Mouse (Mus musculus): ENCODE measurements at regions not wholly inside any gene's neighbourhood (a gene's known extent, or its start where the extent isn't known, plus 50 kb on each side); places are given as distances from the start of the nearest gene placed in this dataset.
"Not testable (repeated sequence)": the region's sequence is repeated elsewhere in the genome, so short reads cannot be mapped to it uniquely, and the experiment has no call there.

- DNase-seq, result no peak
Measured at GRCm38 (mm10) chr1:194435060-194435459, 183.0 kb upstream of the Plxna2 start.

- no peak for DNase-seq
Measured at GRCm38 (mm10) chr1:194428586-194428985, 189.4 kb upstream of the Plxna2 start.

- no peak for DNase-seq
Measured at GRCm38 (mm10) chr1:194426293-194426692, 191.7 kb upstream of the Plxna2 start.

GRCm38 (mm10) chr1:194424201-194424600 lies 193.8 kb upstream of the Plxna2 start:
- no peak for DNase-seq

DNA sequence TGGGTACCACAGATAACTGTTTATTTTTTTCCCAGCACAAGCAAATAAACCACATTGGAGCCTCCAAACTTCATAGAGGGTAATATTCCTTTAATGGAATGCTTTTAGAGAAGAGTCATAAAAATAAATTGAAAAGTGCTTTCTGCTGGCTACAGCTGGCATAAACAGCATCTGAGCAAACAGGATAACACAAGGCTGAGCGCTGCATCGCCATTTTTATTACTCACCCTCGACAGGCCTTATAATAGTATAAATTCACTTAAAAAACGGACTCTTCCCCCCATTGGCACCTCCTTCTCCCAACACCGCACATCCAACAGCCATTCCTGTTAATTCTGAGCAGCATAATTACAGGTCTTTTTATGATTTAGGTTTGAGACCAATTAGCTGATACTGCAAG lies 205.8 kb upstream of the Plxna2 start:
- no peak for DNase-seq

DNA sequence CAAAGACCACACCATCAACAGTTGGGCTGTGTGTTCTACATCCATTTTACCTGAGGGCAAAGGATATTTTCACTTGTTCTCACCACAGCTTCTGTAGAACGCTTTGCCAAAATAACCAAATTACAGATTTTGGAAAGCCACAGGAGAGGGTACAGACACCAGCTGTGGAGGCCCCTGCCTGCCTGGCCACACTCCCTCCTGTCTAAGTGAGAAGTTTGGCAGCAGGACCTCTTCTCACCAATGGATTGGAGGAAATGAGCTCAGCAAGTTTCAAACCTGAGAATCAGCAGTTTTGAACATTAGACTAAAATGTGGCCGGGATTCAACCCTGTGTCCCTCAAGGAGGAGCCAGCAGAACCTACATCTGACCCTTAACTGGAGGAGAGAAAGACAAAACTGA lies 206.2 kb upstream of the Plxna2 start:
- DNase-seq, result no peak

DNA sequence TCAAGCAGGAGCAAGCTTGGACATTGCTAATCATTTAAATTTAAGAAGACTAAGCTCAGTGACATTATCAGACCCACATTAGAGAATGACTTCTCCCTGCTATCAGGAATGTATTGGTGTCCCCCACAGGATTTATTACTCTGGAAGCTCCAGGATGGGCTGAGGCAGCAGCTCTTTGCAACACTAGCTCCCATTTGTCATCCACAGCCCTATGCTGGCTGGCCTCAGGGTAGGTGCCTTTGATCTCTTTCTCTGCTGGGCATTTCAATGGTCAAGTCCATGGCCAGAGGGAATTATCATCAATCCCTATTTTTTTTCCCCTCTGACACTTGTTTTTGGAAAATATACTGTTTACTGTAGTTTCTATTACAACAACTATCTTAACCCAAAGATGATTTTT lies 218.7 kb upstream of the Plxna2 start:
- peak; percentile 46 for DNase-seq

- no peak for DNase-seq
Measured at GRCm38 (mm10) chr1:194396754-194397460, 221.1 kb upstream of the Plxna2 start.

DNA sequence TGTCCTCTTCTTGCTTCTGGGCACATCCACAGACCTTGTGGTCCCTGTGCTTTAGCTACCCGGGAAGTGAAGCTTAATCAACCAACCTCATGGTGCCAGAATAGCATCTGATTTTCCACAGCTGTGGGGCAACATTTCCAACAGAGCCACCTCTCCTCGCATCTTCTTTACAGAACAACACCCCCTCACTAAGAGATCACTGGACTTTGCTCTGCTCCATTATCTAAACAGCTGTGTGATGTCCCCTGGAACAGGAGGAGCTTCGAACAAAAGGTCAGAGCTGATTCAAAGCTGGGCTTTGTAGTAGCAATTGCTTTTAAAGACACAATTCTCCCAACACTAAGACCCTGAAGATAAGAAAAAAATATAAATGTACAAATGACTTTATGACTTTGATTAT lies 224.3 kb upstream of the Plxna2 start:
- DNase-seq, result no peak

GRCm38 (mm10) chr1:194390202-194390601 lies 227.8 kb upstream of the Plxna2 start:
- DNase-seq, result no peak

DNA sequence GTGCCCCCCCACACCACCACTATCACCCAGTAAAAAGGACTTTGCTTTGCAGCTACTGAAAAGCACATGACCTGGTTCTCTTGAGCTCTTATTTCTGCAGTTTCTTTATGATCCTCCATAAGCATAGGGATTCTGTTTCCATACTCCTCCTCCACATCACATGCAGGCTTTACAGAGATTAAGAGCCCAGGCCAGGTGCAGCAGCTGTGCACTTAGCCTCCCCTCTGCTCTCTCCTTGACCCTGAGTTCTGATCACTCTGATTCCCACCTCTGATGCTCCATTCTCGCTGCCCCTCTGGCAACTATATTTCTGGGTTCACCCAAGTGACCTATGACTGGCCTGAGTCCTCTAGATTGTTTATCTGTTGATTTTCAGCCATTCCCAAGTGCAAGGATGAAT lies 239.9 kb upstream of the Plxna2 start:
- no peak for DNase-seq

DNA sequence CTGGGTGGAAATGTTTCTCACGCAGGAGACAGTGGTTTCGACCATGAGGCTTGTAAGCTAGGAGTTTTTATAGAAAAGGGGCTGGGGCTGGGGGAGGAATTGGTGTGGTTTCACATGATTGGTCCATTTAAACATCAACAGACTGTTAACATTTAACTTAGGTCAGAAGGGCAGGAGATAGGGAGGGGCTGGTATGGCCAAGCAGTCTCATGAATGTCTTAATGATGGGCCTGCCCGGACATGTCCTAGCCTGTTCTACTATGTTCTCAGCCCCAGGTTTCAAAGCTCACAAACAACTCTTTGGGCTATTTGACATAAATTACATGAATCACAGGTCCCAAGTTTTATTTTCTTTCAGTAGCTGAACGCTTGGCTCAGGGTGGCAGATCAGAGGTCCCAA lies 244.5 kb upstream of the Plxna2 start:
- not testable (repeated sequence) for DNase-seq

- DNase-seq, result no peak
Measured at GRCm38 (mm10) chr1:194363917-194364316, 254.1 kb upstream of the Plxna2 start.

GRCm38 (mm10) chr1:194363129-194363768 lies 254.8 kb upstream of the Plxna2 start:
- no peak for DNase-seq

DNA sequence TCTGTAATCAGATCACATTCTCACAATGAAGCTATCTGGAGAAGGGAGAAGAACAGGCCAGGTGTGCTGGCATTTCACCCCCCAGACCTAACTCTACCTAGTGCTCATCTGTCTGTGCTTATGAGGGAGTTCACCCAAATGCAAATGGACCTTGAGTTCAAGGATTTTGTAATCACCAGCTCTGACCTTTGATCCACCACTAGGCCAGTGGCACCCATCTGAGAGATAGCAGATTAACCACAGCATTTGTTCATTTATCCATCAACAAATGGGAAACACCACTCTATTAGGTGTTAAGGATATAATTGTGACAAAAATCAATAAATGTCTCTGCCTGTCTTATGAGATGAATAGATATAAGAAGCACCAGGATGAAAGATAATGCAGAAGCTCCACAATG lies 255.7 kb upstream of the Plxna2 start:
- no peak for DNase-seq

DNA sequence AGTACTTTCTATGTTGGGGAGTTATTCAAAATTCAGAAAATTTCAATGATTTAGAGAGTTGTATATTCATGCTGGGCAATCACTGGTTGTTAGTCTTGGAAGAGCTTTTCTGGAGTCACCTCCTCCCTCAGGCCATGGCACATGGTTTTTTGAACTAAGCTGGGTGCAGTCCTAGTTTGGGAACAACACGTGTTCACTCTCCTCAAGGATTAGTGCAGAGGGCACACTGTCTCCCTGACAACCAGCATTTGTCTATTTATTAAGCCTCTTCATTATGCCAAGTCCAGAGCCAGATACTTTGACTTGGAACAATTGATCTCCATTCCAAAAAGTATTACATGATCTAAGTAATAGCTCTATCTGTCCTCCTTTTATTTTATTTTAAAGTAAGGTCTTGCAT lies 256.7 kb upstream of the Plxna2 start:
- no peak for DNase-seq

DNA sequence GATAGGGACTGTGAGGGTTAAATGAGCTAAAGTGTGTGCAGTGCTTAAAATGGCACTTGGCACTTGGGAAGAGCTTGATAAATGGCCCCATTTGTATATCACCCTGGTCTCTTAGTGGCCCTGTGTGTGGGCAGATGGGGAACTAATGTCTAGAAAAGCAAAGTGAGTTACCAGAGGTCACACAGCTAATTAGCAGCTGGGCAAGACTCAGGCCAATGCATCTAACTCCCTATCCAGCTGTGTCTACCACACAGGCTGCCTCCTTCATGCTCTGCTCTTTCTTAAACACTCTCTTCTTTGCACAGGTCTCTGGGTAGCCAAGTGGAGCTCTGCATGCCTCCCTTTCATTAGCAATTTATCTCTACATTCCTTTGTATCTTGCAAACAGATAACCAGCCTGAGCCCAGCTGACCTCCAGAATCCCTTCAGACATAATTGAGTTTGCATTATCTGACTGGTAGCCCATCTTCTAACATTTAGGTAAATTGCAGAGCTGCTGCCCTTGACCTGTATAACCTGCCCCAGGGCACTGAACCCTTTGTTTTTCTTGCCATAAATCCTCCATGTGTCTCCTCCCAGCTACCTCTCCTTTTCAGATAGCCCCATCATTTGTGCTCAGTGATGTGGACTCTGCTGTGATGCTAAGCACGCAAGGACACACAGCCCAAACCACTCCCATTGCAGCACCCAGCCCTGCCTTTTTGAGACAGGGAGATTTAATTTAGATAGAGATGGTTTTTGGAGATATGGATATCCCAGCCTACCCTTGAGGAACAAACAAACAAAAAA lies 263.5 kb upstream of the Plxna2 start:
- DNase-seq, result no peak

DNA sequence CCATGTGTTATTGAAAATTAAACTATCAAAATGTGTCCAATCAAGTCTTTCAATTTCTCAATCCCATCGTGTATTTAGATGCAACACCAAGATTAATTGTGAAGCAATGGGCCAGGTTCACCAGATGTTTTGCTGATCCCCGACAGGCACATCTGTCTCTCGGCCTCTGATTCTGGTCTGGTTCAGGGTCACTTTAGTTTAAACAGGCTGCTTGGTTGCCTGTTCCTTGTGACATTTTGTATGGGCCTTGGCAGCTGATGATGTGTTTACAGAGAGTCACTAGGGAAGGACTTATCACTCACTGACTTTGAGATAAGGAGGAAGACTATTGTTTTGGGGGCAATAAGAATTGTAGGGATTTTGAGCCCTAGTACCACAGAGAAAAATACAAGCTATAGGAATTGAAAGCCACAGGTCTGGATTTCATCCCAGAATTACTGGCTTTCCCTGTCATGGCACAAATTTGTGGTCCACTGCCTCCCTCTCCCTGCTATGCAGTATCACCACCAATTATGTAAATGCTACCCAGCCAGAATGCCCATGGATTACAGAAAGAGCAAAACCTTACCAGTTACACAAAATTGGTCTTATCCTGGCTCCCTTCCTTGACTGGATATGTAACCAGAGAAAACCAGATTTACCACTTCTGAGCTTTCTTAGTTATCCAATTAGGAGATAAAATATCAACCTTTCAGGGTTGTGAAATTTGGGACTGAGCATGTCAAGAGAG lies 272.5 kb upstream of the Plxna2 start:
- DNase-seq, result no peak

- DNase-seq, result no peak
Measured at GRCm38 (mm10) chr1:194342568-194342967, 275.4 kb upstream of the Plxna2 start.

DNA sequence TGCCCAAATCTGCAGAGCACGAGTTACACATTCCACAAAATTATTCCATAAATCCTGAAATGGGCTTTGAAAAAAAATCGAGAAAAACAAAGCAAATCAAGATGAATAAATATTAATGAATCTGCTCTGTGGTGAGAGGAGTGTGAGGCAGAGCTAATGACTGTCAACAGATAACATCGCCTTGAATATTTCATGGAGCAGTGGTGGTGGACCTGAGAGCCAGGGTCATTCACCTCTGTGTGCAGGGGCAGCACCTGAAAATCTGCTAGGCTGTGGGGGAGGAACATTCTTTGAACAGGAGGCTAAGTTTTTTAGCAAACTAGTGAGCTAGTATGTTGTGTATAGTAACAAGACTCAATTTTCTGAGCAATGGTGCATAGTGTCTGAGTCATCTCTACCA lies 276.3 kb upstream of the Plxna2 start:
- DNase-seq, result no peak

GRCm38 (mm10) chr1:194334752-194335719 lies 283.0 kb upstream of the Plxna2 start:
- DNase-seq, result no peak

GRCm38 (mm10) chr1:194332639-194333038 lies 285.4 kb upstream of the Plxna2 start:
- DNase-seq, result no peak
